Mouse (Mus musculus) intestine, embryonic 16.5 days (tissue): ENCODE data around the gene Use1. TPM values are rescaled to one million over a fixed set of nuclear protein-coding genes. Genes with fewer than 3 reads are reported as not detected.

Source experiments
- ATAC-seq: fragments of 200-750 bp; cut with Nextera tagmentation; 2 replicates; pipeline ENCODE4 v1.8.0; 2017; ENCODE audit warnings: moderate TSS enrichment, moderate library complexity
- H3K27ac ChIP-seq: fragments of 300-500 bp; sonication (generic); 2 replicates; pipeline ENCODE4 v1.5.1; 2014; ENCODE audit warnings: mild to moderate bottlenecking, low read length
- H3K27me3 ChIP-seq: fragments of 300-500 bp; sonication (generic); replicated peaks from 2 replicates; pipeline ENCODE4 v1.6.1; 2014; ENCODE audit warnings: low read length, control low read depth, mixed read lengths; ENCODE audit not compliant: control insufficient read depth, insufficient read depth
- H3K36me3 ChIP-seq: fragments of 300-500 bp; sonication (generic); 2 replicates; pipeline ENCODE4 v1.6.1; 2014; ENCODE audit warnings: low read length, control low read depth; ENCODE audit not compliant: control insufficient read depth, insufficient read depth
- H3K4me1 ChIP-seq: fragments of 300-500 bp; sonication (generic); 2 replicates; pipeline ENCODE4 v1.6.1; 2014; ENCODE audit warnings: low read length, control low read depth, mixed read lengths; ENCODE audit not compliant: control insufficient read depth, insufficient read depth
- H3K4me2 ChIP-seq: fragments of 300-500 bp; sonication (generic); 2 replicates; pipeline ENCODE4 v1.6.1; 2014; ENCODE audit warnings: low read depth, low read length, control low read depth
- H3K4me3 ChIP-seq: fragments of 300-500 bp; sonication (generic); 2 replicates; pipeline ENCODE4 v1.5.1; 2014; ENCODE audit warnings: mild to moderate bottlenecking, low read length
- H3K9ac ChIP-seq: fragments of 300-500 bp; sonication (generic); 2 replicates; pipeline ENCODE4 v1.6.1; 2014; ENCODE audit warnings: low read depth, low read length
- H3K9me3 ChIP-seq: fragments of 300-500 bp; sonication (generic); 2 replicates; pipeline ENCODE4 v1.6.1; 2016; ENCODE audit warnings: low read length, control low read depth; ENCODE audit not compliant: control insufficient read depth
- WGBS: fragments of 180-500 bp; shearing (Covaris S2); extraction: QIAGEN DNeasy Blood & Tissue Kit; methylation state at CpG from one replicate; pipeline ENCODE4 v1.1.7; 2014; 5-methylcytosine and 5-hydroxymethylcytosine counted together
- polyA plus RNA-seq: library from polyadenylated mRNA; unstranded; fragments of >200 nt; fragmentation: Nextera tagmentation; extraction: Ambion mirVana; gene quantifications from 2 replicates; pipeline ENCODE4 v1.2.1, GENCODE M21; 2015

The Use1 gene
- polyA plus RNA-seq, 1 experiment from 2014 or later: 95.8 TPM

- under 1% methylated on average over 64 of the region's 80 CpGs for WGBS
- peak overlapping the region; percentile 80 for H3K4me2 ChIP-seq
- H3K9me3 ChIP-seq: no peaks in the 10 kb centered on the region
- peak overlapping the region; percentile 99 for H3K27ac ChIP-seq
- peak overlapping the region; percentile 91 for H3K9ac ChIP-seq
- peak; percentile 89 for ATAC-seq
- no peaks in the 10 kb centered on the region for H3K27me3 ChIP-seq
- H3K4me3 ChIP-seq: peak overlapping the region; percentile 72
- peaks cover 47% of the 10 kb centered on the region for H3K4me1 ChIP-seq
- H3K36me3 ChIP-seq: peaks cover 16% of the 10 kb centered on the region
Measured at GRCm38 (mm10) chr8:71381971-71382961, 15.6 kb downstream of the Use1 start.

- H3K27ac ChIP-seq: peak overlapping the region; percentile 99
- H3K4me2 ChIP-seq: 0 out of 2 replicates have a peak overlapping the region, but pooled peaks have one; percentile 3
- peaks cover 6% of the 10 kb centered on the region; the same call in 1 of the 2 replicates for H3K36me3 ChIP-seq
- H3K4me1 ChIP-seq: peaks cover 36% of the 10 kb centered on the region
- H3K4me3 ChIP-seq: no peak overlapping the region
- peak overlapping the region; percentile 2; the same call in 1 of the 2 replicates for H3K9ac ChIP-seq
- no peak for ATAC-seq
- no peaks in the 10 kb centered on the region for H3K27me3 ChIP-seq
- 22% methylated on average over 12 of the region's 12 CpGs for WGBS
- H3K9me3 ChIP-seq: no peaks in the 10 kb centered on the region
Measured at GRCm38 (mm10) chr8:71383396-71383795, 16.7 kb downstream of the Use1 start.

- H3K9me3 ChIP-seq: no peaks in the 10 kb centered on the region
Measured at GRCm38 (mm10) chr8:71383860-71384259, 17.2 kb downstream of the Use1 start.

GRCm38 (mm10) chr8:71385212-71385835, 18.7 kb downstream of the Use1 start:
- Histone ChIP-seq H3K4me3 (no peak overlapping the region), H3K27me3 (no peaks in the 10 kb centered on the region), H3K27ac (no peak overlapping the region), H3K36me3 (no peaks in the 10 kb centered on the region), H3K9me3 (no peaks in the 10 kb centered on the region), H3K4me1 (peaks cover 18% of the 10 kb centered on the region; the same call in 1 of the 2 replicates), H3K4me2 (no peak overlapping the region), H3K9ac (no peak overlapping the region)
- WGBS: 64% methylated on average over 12 of the region's 12 CpGs
- no peak for ATAC-seq

More at GRCm38 (mm10) chr8:71383860-71384259, 17.2 kb downstream of the Use1 start:
- WGBS: 39% methylated on average over 3 of the region's 3 CpGs
- Histone ChIP-seq H3K4me3 (no peak overlapping the region), H3K27ac (peak overlapping the region; percentile 99), H3K4me2 (no peak overlapping the region), H3K9ac (no peak overlapping the region; the same call in 1 of the 2 replicates), H3K36me3 (0 out of 2 replicates have a peak, but pooled peaks cover 1% of the 10 kb centered on the region), H3K4me1 (peaks cover 32% of the 10 kb centered on the region), H3K27me3 (no peaks in the 10 kb centered on the region)
- 0 out of 2 replicates have a peak, but pooled peaks have one; percentile 10 for ATAC-seq

- Histone ChIP-seq H3K9ac (no peak overlapping the region), H3K36me3 (no peaks in the 10 kb centered on the region)
Measured at GRCm38 (mm10) chr8:71388267-71388666, 21.6 kb downstream of the Use1 start.

GRCm38 (mm10) chr8:71391696-71392095, 25.0 kb downstream of the Use1 start:
- Histone ChIP-seq H3K9ac (no peak overlapping the region), H3K36me3 (no peaks in the 10 kb centered on the region), H3K27me3 (no peaks in the 10 kb centered on the region), H3K4me1 (no peaks in the 10 kb centered on the region), H3K4me2 (no peak overlapping the region), H3K9me3 (no peaks in the 10 kb centered on the region), H3K4me3 (no peak overlapping the region), H3K27ac (no peak overlapping the region)
- WGBS: 82% methylated on average over 2 of the region's 2 CpGs
- ATAC-seq: no peak

More at GRCm38 (mm10) chr8:71388267-71388666, 21.6 kb downstream of the Use1 start:
- Histone ChIP-seq H3K4me1 (peaks cover 9% of the 10 kb centered on the region; the same call in 1 of the 2 replicates), H3K27me3 (no peaks in the 10 kb centered on the region), H3K27ac (no peak overlapping the region), H3K4me3 (no peak overlapping the region), H3K4me2 (no peak overlapping the region), H3K9me3 (no peaks in the 10 kb centered on the region)
- ATAC-seq: no peak
- whole genome bisulfite sequencing: 93% methylated on average over 1 of the region's 1 CpGs

GRCm38 (mm10) chr8:71392391-71392790, 25.7 kb downstream of the Use1 start:
- H3K27ac ChIP-seq: no peak overlapping the region
- H3K4me1 ChIP-seq: peaks cover 2% of the 10 kb centered on the region
- H3K9me3 ChIP-seq: no peaks in the 10 kb centered on the region
- H3K9ac ChIP-seq: no peak overlapping the region
- no peak overlapping the region for H3K4me2 ChIP-seq
- H3K36me3 ChIP-seq: no peaks in the 10 kb centered on the region
- no peak overlapping the region for H3K4me3 ChIP-seq
- no peak for ATAC-seq
- H3K27me3 ChIP-seq: no peaks in the 10 kb centered on the region
- 83% methylated on average over 5 of the region's 5 CpGs for WGBS

- ATAC-seq: no peak
- Histone ChIP-seq H3K4me2 (no peak overlapping the region), H3K36me3 (no peaks in the 10 kb centered on the region), H3K4me1 (peaks cover 6% of the 10 kb centered on the region), H3K27me3 (no peaks in the 10 kb centered on the region), H3K9ac (0 out of 2 replicates have a peak overlapping the region, but pooled peaks have one; percentile 9), H3K27ac (no peak overlapping the region), H3K9me3 (no peaks in the 10 kb centered on the region), H3K4me3 (no peak overlapping the region)
- 19% methylated on average over 3 of the region's 3 CpGs for WGBS
Measured at GRCm38 (mm10) chr8:71392871-71393270, 26.2 kb downstream of the Use1 start.

GRCm38 (mm10) chr8:71394481-71394880, 27.8 kb downstream of the Use1 start:
- Histone ChIP-seq H3K9me3 (no peaks in the 10 kb centered on the region), H3K4me2 (peak overlapping the region; percentile 16; the same call in 1 of the 2 replicates), H3K4me1 (peaks cover 7% of the 10 kb centered on the region), H3K27me3 (no peaks in the 10 kb centered on the region), H3K9ac (no peak overlapping the region), H3K4me3 (0 out of 2 replicates have a peak overlapping the region, but pooled peaks have one; percentile 1), H3K36me3 (peaks cover 7% of the 10 kb centered on the region), H3K27ac (no peak overlapping the region)
- ATAC-seq: no peak
- WGBS: 81% methylated on average over 7 of the region's 7 CpGs
